Mouse (Mus musculus) heart, postnatal 0 days (tissue): ENCODE data around the gene Acbd3. TPM values are rescaled to one million over a fixed set of nuclear protein-coding genes. Genes with fewer than 3 reads are reported as not detected.

ENCODE experiments used
- ATAC-seq: fragments of 200-750 bp; cut with Nextera tagmentation; 2 replicates; pipeline ENCODE4 v1.8.0; 2017; ENCODE audit warnings: low read depth, moderate number of reproducible peaks, moderate library complexity; ENCODE audit not compliant: insufficient read depth
- DNase-seq: peaks from one replicate; pipeline ENCODE4 v3.0.0-alpha.2; 2016; ENCODE audit warnings: low spot score
- H3K27ac ChIP-seq: fragments of 300-500 bp; sonication (generic); 2 replicates; pipeline ENCODE4 v1.5.1; 2014; ENCODE audit warnings: low read depth, mild to moderate bottlenecking
- H3K27me3 ChIP-seq: fragments of 300-500 bp; sonication (generic); 2 replicates; pipeline ENCODE4 v1.6.1; 2014; ENCODE audit warnings: low read length, mixed read lengths; ENCODE audit not compliant: control insufficient read depth, insufficient read depth
- H3K36me3 ChIP-seq: fragments of 300-500 bp; sonication (generic); replicated peaks from 2 replicates; pipeline ENCODE4 v1.6.1; 2014; ENCODE audit warnings: low read length, mixed read lengths; ENCODE audit not compliant: control insufficient read depth, insufficient read depth
- H3K4me1 ChIP-seq: fragments of 300-500 bp; sonication (generic); 2 replicates; pipeline ENCODE4 v1.6.1; 2014; ENCODE audit warnings: antibody characterized with exemption; ENCODE audit not compliant: control insufficient read depth, insufficient read depth
- H3K4me2 ChIP-seq: fragments of 300-500 bp; sonication (generic); 2 replicates; pipeline ENCODE4 v1.6.1; 2014; ENCODE audit warnings: low read depth, mild to moderate bottlenecking, low read length, moderate library complexity
- H3K4me3 ChIP-seq: fragments of 300-500 bp; sonication (generic); 2 replicates; pipeline ENCODE4 v1.5.1; 2014; ENCODE audit warnings: low read depth, low read length
- H3K9ac ChIP-seq: fragments of 300-500 bp; sonication (generic); replicated peaks from 2 replicates; pipeline ENCODE4 v1.6.1; 2014; ENCODE audit warnings: low read depth, low read length, mixed read lengths
- H3K9me3 ChIP-seq: fragments of 300-500 bp; sonication (generic); replicated peaks from 2 replicates; pipeline ENCODE4 v1.6.1; 2016; ENCODE audit warnings: low read length; ENCODE audit not compliant: control insufficient read depth
- CTCF ChIP-seq: IDR thresholded peaks from 2 replicates; pipeline ENCODE4 v1.5.1; 2016; ENCODE audit warnings: antibody characterized with exemption, control low read depth, low read depth
- EP300 ChIP-seq: IDR thresholded peaks from 2 replicates; pipeline ENCODE4 v1.6.1; 2016; ENCODE audit warnings: antibody characterized with exemption, low read depth
- WGBS: fragments of 180-500 bp; shearing (Covaris S2); extraction: QIAGEN DNeasy Blood & Tissue Kit; methylation state at CpG from one replicate; pipeline ENCODE4 v1.1.7; 2014; 5-methylcytosine and 5-hydroxymethylcytosine counted together
- polyA plus RNA-seq: library from polyadenylated mRNA; unstranded; fragments of >200 nt; fragmentation: Nextera tagmentation; extraction: Ambion mirVana; gene quantifications from 2 replicates; pipeline ENCODE4 v1.2.1, GENCODE M21; 2015
- total RNA-seq: library from RNA; depleted of rRNA; stranded (reverse); fragments of >200 nt; gene quantifications from 2 replicates; pipeline ENCODE4 v1.2.3, GENCODE M21; 2014; ENCODE audit warnings: low replicate concordance

Acbd3 gene
- total and polyA plus RNA-seq, 2 experiments from 2014 or later, result 13.2 to 26.4 TPM

DNA sequence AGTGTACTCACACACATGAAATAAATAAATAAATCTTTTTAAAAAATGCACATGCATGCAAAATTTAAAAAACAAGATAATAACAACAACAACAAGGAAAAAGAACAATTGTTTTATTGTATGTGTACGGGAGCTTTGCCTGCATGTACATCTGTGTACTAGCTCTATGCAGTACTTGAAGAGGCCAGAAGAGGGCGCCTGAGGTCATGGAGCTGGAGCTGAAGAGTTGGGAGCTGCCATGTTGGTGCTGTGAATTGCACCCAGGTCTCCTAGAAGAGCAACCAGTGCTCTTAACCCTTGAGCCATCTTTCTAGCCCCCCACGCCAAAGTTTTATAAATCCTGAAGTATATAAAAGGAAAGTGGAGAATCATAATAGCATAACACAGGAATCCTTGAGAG is 48.8 kb downstream of the Acbd3 start:
- no peak overlapping the region for H3K9ac ChIP-seq
- H3K4me3 ChIP-seq, result no peak overlapping the region
- H3K4me1 ChIP-seq, result peaks cover 17% of the 10 kb centered on the region
- no peaks in the 10 kb centered on the region for H3K27me3 ChIP-seq
- no peak overlapping the region for H3K27ac ChIP-seq
- no peak for DNase-seq
- WGBS, result 64% methylated on average over 3 of the region's 3 CpGs
- no peaks in the 10 kb centered on the region for H3K9me3 ChIP-seq
- TF ChIP-seq CTCF, result peak; percentile 46
- TF ChIP-seq EP300, result no peak
- ATAC-seq, result no peak
- H3K36me3 ChIP-seq, result no peaks in the 10 kb centered on the region
- H3K4me2 ChIP-seq, result no peak overlapping the region

DNA sequence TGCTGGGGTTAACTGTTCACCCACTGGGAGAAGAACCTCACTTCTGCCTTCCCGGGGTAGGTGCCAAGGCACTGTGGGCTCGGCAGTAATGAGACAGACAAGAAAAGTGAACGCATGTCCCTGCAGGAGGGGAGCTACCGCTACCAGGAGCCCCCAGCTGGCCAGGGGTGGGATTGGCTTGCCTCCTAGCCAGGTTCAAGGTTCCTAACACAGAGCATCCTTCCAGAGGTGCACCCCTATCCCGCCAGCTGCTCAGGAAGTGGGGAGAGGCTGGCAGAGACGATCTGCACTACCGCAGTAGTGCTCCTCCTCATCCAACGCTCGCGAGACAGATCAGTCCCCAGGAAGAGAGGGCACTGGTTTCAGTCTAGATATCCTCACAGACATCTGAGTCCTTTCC is 49.5 kb downstream of the Acbd3 start:
- Histone ChIP-seq H3K4me3 (no peak overlapping the region), H3K27me3 (no peaks in the 10 kb centered on the region), H3K36me3 (no peaks in the 10 kb centered on the region), H3K9ac (no peak overlapping the region), H3K4me2 (no peak overlapping the region), H3K9me3 (no peaks in the 10 kb centered on the region), H3K4me1 (peaks cover 17% of the 10 kb centered on the region), H3K27ac (no peak overlapping the region)
- DNase-seq (no peak), ATAC-seq (no peak)
- WGBS, result 71% methylated on average over 10 of the region's 10 CpGs
- TF ChIP-seq CTCF (no peak), EP300 (no peak)

DNA sequence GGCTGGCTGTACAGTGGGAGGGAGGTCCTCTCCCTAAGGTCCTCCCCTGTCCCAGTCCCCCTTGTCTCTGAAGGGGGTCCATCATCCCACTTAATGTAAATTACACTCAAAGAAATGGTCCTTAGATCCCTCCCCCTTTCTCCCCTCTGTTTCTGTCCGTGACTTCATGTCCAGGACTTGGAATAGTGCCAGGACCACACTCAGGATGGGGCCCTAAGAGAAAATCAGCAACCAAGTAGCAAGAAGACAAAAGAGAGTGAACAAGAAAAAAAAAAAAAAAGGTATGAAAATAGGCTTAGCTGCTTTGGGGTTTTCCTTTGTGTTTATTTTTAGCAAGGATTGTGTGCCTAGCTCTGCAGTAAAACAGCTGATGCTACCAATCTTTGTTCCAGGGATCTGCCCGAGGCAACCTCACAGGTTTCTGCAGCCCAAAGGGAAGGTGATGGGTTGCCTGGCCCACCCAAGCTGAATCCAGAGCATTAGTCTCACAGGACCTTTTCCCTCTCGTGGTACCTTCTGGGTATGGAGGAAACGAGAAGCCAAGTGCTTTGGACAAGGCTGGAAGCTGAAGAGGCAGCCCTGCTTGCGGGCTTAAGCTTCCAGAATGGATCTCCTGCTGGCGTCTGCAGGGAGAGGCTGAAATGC is 50.1 kb downstream of the Acbd3 start:
- Histone ChIP-seq H3K4me2 (no peak overlapping the region), H3K9me3 (no peaks in the 10 kb centered on the region), H3K36me3 (no peaks in the 10 kb centered on the region), H3K9ac (no peak overlapping the region), H3K27ac (peak overlapping the region; percentile 54), H3K4me3 (no peak overlapping the region), H3K27me3 (no peaks in the 10 kb centered on the region), H3K4me1 (peaks cover 17% of the 10 kb centered on the region)
- no peak for TF ChIP-seq EP300
- no peak for TF ChIP-seq CTCF
- 41% methylated on average over 6 of the region's 6 CpGs for WGBS
- ATAC-seq (no peak), DNase-seq (no peak)

DNA sequence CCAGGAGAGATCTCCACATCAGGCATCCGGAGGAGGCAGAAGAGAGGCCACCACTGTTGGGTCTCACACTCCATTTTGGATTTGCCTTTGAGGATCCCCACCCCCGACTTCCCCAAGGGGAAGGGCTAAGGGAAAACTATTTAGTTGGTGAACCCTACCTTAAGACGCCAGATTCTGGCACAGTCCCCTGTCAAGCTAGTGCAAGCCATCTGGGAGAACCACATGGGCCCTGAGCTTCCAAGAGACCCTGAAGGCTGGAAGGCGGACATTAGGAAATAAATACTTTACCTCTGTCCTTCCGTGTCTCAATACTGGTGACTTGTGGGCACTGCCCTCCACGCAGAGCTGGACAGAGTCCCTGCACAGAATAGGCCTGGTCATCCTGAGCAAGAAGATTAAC is 50.7 kb downstream of the Acbd3 start:
- DNase-seq, result no peak
- WGBS, result 81% methylated on average over 6 of the region's 6 CpGs
- H3K36me3 ChIP-seq, result no peaks in the 10 kb centered on the region
- H3K9me3 ChIP-seq, result no peaks in the 10 kb centered on the region
- H3K4me2 ChIP-seq, result no peak overlapping the region
- peaks cover 17% of the 10 kb centered on the region for H3K4me1 ChIP-seq
- no peak overlapping the region for H3K9ac ChIP-seq
- H3K27me3 ChIP-seq, result no peaks in the 10 kb centered on the region
- H3K4me3 ChIP-seq, result no peak overlapping the region
- no peak for ATAC-seq
- H3K27ac ChIP-seq, result no peak overlapping the region; the same call in 1 of the 2 replicates
- no peak for TF ChIP-seq CTCF
- no peak for TF ChIP-seq EP300

DNA sequence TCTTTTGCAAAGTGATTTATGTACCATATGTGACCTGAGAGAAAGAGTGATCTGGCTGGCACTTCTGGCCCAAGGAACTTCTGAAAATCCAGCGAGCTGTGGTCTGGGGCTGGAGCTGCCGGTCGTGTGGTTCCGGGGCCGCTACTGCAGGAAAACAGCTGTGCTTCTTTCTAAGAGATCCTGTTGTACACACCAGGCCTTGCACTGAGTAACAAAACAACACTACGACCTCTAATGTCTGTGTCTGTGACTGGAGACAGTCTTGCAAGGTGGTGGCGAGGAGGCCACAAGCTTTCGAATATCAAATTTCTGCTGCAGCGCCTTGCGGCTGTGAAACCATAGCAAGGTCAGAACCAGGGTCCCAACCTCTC is 51.4 kb downstream of the Acbd3 start:
- Histone ChIP-seq H3K27ac (peak overlapping the region; percentile 98), H3K4me2 (peak overlapping the region; percentile 92), H3K4me3 (peak overlapping the region; percentile 71), H3K9me3 (no peaks in the 10 kb centered on the region), H3K9ac (peak overlapping the region; percentile 84), H3K36me3 (no peaks in the 10 kb centered on the region), H3K4me1 (peaks cover 17% of the 10 kb centered on the region), H3K27me3 (no peaks in the 10 kb centered on the region)
- WGBS, result 6% methylated on average over 10 of the region's 10 CpGs
- ATAC-seq (peak; percentile 4; the same call in 1 of the 2 replicates), DNase-seq (no peak)
- TF ChIP-seq CTCF (no peak), EP300 (no peak)

DNA sequence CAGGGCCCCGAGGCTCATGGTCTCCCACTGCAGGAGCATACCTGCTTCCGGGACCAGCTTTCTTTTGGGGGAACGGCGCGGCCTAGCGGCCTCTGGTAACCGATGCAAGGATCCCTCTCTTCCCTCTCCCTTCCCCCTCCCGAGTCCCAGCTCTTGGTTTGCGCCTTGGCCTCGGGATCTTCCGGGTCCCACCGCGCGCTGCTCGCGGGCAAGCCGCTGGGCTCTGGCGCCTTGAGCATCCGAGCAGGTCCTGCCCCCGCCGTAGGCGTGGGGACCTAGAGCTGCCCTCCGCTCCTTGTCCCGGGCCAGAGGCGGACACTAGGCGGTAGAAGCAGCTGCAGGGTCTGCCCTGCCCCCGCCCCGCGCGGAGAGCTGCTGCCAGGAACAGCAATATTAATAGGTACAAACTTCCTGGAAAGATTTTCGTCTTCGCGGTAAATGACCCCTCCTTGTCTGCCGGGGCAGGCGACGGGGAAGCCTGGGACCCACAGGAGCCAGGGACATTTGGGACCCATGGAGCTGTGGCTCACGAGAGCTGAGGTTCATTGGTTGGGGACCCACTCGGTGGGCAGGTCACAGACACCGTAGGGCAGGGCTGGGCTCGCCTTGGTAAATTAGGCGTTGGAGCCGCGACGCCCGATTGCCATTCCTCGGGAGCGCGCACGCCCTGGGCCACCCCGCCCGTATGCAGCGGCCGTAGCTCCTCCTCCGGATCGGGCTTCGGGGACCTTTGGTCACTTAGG is 52.0 kb downstream of the Acbd3 start:
- DNase-seq (peak; percentile 94), ATAC-seq (peak; percentile 91)
- TF ChIP-seq CTCF (peak; percentile 58), EP300 (peak; percentile 80; the same call in 1 of the 2 replicates)
- peaks cover 17% of the 10 kb centered on the region for H3K4me1 ChIP-seq
- no peaks in the 10 kb centered on the region for H3K9me3 ChIP-seq
- WGBS, result under 1% methylated on average over 56 of the region's 56 CpGs
- peak overlapping the region; percentile 84 for H3K9ac ChIP-seq
- peak overlapping the region; percentile 92 for H3K4me2 ChIP-seq
- H3K36me3 ChIP-seq, result no peaks in the 10 kb centered on the region
- peak overlapping the region; percentile 71 for H3K4me3 ChIP-seq
- no peaks in the 10 kb centered on the region for H3K27me3 ChIP-seq
- peak overlapping the region; percentile 98 for H3K27ac ChIP-seq
